Mouse (Mus musculus) CH12.LX (cell line): Measurements from ENCODE around the gene Yjefn3. TPM values are rescaled to one million over a fixed set of nuclear protein-coding genes. Genes with fewer than 3 reads are reported as not detected.
A peak's percentile ranks its signal among the peaks of the same experiment; 100 is the strongest.

ENCODE experiments used
- DNase-seq: peaks from one replicate; pipeline ENCODE4 v3.0.0-alpha.2; 2013; ENCODE audit errors: extremely low read depth
- H3K27ac ChIP-seq: 2 replicates; pipeline ENCODE4 v1.5.1; 2012; ENCODE audit warnings: low read depth, mild to moderate bottlenecking, control low read depth, moderate library complexity; ENCODE audit not compliant: insufficient read depth
- H3K27me3 ChIP-seq: replicated peaks from 2 replicates; pipeline ENCODE3; 2012; ENCODE audit warnings: inconsistent platforms
- H3K36me3 ChIP-seq, 2 experiments: replicated peaks in 1 of 2; 2 replicates each; pipeline versions ENCODE3 to v1.6.1; 2012; ENCODE audit warnings: inconsistent platforms in 1 of 2, low read length in 1 of 2, mild to moderate bottlenecking in 1 of 2, mixed read lengths in 1 of 2, moderate library complexity in 1 of 2; ENCODE audit not compliant: control insufficient read depth in 1 of 2, insufficient read depth in 1 of 2
- H3K4me1 ChIP-seq, 2 experiments: 2 replicates each; pipeline ENCODE4 v1.6.1; 2012; ENCODE audit warnings: inconsistent platforms in 1 of 2, moderate library complexity in 1 of 2; ENCODE audit not compliant: insufficient read depth in 2 of 2, control insufficient read depth in 1 of 2
- H3K4me2 ChIP-seq: 2 replicates; pipeline ENCODE4 v1.6.1; 2012; ENCODE audit warnings: low read depth, mild to moderate bottlenecking, control low read depth; ENCODE audit not compliant: poor library complexity, insufficient read depth, severe bottlenecking
- H3K4me3 ChIP-seq, 3 experiments: fragments of 150-350 bp in 1 of 3; sonication (generic) in 1 of 3; replicated peaks in 1 of 3; 2 replicates each; pipeline versions ENCODE3 to v1.5.1; 2011 to 2012; ENCODE audit warnings: low read depth in 2 of 3, low read length in 2 of 3, mild to moderate bottlenecking in 2 of 3, moderate library complexity in 2 of 3, control low read depth in 1 of 3, improper control_type of control experiment in 1 of 3, inconsistent platforms in 1 of 3, mixed read lengths in 1 of 3; ENCODE audit not compliant: poor library complexity in 1 of 3
- H3K79me2 ChIP-seq: replicated peaks from 2 replicates; pipeline ENCODE4 v1.6.1; 2012; ENCODE audit warnings: mild to moderate bottlenecking, moderate library complexity; ENCODE audit not compliant: control insufficient read depth, poor library complexity, insufficient read depth, severe bottlenecking; ENCODE audit errors: extremely low read depth
- H3K9ac ChIP-seq: 2 replicates; pipeline ENCODE4 v1.6.1; 2012; ENCODE audit warnings: low read depth, mild to moderate bottlenecking, control low read depth, moderate library complexity; ENCODE audit not compliant: insufficient read depth
- H3K9me3 ChIP-seq: replicated peaks from 2 replicates; pipeline ENCODE3; 2012; ENCODE audit warnings: low read length, inconsistent platforms, mixed read lengths
- BHLHE40 ChIP-seq: IDR thresholded peaks from 2 replicates; pipeline ENCODE4 v1.6.1; 2011; ENCODE audit warnings: mild to moderate bottlenecking, low read depth, low read length, improper control_type of control experiment
- CHD1 ChIP-seq: IDR thresholded peaks from 2 replicates; pipeline ENCODE4 v1.6.1; 2012; ENCODE audit warnings: low read depth, low read length, improper control_type of control experiment, inconsistent platforms
- CHD2 ChIP-seq: IDR thresholded peaks from 2 replicates; pipeline ENCODE4 v1.6.1; 2011; ENCODE audit warnings: low read length, improper control_type of control experiment
- CTCF ChIP-seq, 2 experiments: IDR thresholded peaks in 1 of 2; conservative IDR thresholded peaks in 1 of 2; 2 replicates each; pipeline ENCODE4 v1.5.1; 2011 to 2012; ENCODE audit warnings: low read depth in 2 of 2, low read length in 2 of 2, improper control_type of control experiment in 1 of 2, inconsistent platforms in 1 of 2, mild to moderate bottlenecking in 1 of 2, moderate library complexity in 1 of 2
- ELF1 ChIP-seq: IDR thresholded peaks from 2 replicates; pipeline ENCODE4 v1.6.1; 2014; ENCODE audit warnings: low read depth, mild to moderate bottlenecking, inconsistent platforms, low read length, improper control_type of control experiment
- GABPA ChIP-seq: IDR thresholded peaks from 2 replicates; pipeline ENCODE4 v1.6.1; 2012; ENCODE audit warnings: low read depth, low read length, improper control_type of control experiment, inconsistent platforms; ENCODE audit not compliant: insufficient replicate concordance
- HCFC1 ChIP-seq: IDR thresholded peaks from 2 replicates; pipeline ENCODE4 v1.6.1; 2012; ENCODE audit warnings: low read depth, mild to moderate bottlenecking, inconsistent platforms, low read length, improper control_type of control experiment
- MAFK ChIP-seq: IDR thresholded peaks from 2 replicates; pipeline ENCODE4 v1.6.1; 2011; ENCODE audit warnings: low read length, improper control_type of control experiment; ENCODE audit not compliant: insufficient replicate concordance
- MEF2A ChIP-seq: IDR thresholded peaks from 2 replicates; pipeline ENCODE4 v1.6.1; 2014; ENCODE audit warnings: low read depth, mild to moderate bottlenecking, inconsistent platforms, low read length, improper control_type of control experiment, borderline replicate concordance
- MXI1 ChIP-seq: IDR thresholded peaks from 2 replicates; pipeline ENCODE4 v1.6.1; 2011; ENCODE audit warnings: mild to moderate bottlenecking, low read depth, low read length, improper control_type of control experiment
- MYC ChIP-seq: IDR thresholded peaks from 2 replicates; pipeline ENCODE4 v1.6.1; 2011; ENCODE audit warnings: low read depth, mild to moderate bottlenecking, improper control_type of control experiment, low read length
- NELFE ChIP-seq: IDR thresholded peaks from 2 replicates; pipeline ENCODE4 v1.6.1; 2011; ENCODE audit warnings: low read depth, low read length, improper control_type of control experiment
- PAX5 ChIP-seq: IDR thresholded peaks from 2 replicates; pipeline ENCODE4 v1.6.1; 2012; ENCODE audit warnings: low read length, inconsistent platforms, mixed read lengths
- RAD21 ChIP-seq: IDR thresholded peaks from 2 replicates; pipeline ENCODE4 v1.6.1; 2011; ENCODE audit warnings: low read depth, mild to moderate bottlenecking, low read length, improper control_type of control experiment, moderate library complexity
- RCOR1 ChIP-seq: conservative IDR thresholded peaks from 2 replicates; pipeline ENCODE4 v1.6.1; 2012; ENCODE audit warnings: low read depth, mild to moderate bottlenecking, inconsistent platforms, low read length, improper control_type of control experiment
- SMC3 ChIP-seq: IDR thresholded peaks from 2 replicates; pipeline ENCODE4 v1.6.1; 2011; ENCODE audit warnings: low read depth, low read length, improper control_type of control experiment
- UBTF ChIP-seq: IDR thresholded peaks from 2 replicates; pipeline ENCODE4 v1.6.1; 2012; ENCODE audit warnings: low read depth, mild to moderate bottlenecking, inconsistent platforms, low read length, improper control_type of control experiment, moderate library complexity
- USF2 ChIP-seq: conservative IDR thresholded peaks from 2 replicates; pipeline ENCODE4 v1.6.1; 2011; ENCODE audit warnings: low read depth, low read length, improper control_type of control experiment
- ZKSCAN1 ChIP-seq: IDR thresholded peaks from 2 replicates; pipeline ENCODE4 v1.6.1; 2012; ENCODE audit warnings: low read depth, inconsistent platforms, low read length, improper control_type of control experiment, borderline replicate concordance
- ZMIZ1 ChIP-seq: IDR thresholded peaks from 2 replicates; pipeline ENCODE4 v1.6.1; 2012; ENCODE audit warnings: low read depth, mild to moderate bottlenecking, inconsistent platforms, low read length, improper control_type of control experiment
- dilution Hi-C: fragments of 300-500 bp; cut with MboI; formaldehyde crosslinking; loops from 2 replicates; pipeline ENCODE4 v1.14.3; 2020; ENCODE audit warnings: low sequenced_read_pairs; ENCODE audit not compliant: extremely low pct_unique_long_range_greater_than_20kb, extremely low pct_ligation_motif_present
- in situ Hi-C: fragments of 300-500 bp; cut with MboI; formaldehyde crosslinking; loops from 3 replicates; pipeline ENCODE4 v1.14.3; 2019; ENCODE audit warnings: low sequenced_read_pairs, low pct_ligation_motif_present, low pct_unique_long_range_greater_than_20kb, mixed read lengths
- polyA plus RNA-seq: library from polyadenylated mRNA; unstranded; fragments of >175 nt; gene quantifications from 2 replicates; pipeline ENCODE4 v1.2.1, GENCODE M21; 2012; ENCODE audit warnings: low read depth; ENCODE audit not compliant: insufficient read length
- total RNA-seq, 2 experiments: library from RNA; depleted of rRNA; stranded (reverse); fragments of 300-350 nt in 1 of 2; fragments of >200 nt in 1 of 2; gene quantifications; 2 replicates each; pipeline ENCODE4 v1.2.3; 2012 to 2014

The Yjefn3 gene
- total and polyA plus RNA-seq, 3 experiments: 3.3 to 10.5 (median 8.0) TPM

DNA sequence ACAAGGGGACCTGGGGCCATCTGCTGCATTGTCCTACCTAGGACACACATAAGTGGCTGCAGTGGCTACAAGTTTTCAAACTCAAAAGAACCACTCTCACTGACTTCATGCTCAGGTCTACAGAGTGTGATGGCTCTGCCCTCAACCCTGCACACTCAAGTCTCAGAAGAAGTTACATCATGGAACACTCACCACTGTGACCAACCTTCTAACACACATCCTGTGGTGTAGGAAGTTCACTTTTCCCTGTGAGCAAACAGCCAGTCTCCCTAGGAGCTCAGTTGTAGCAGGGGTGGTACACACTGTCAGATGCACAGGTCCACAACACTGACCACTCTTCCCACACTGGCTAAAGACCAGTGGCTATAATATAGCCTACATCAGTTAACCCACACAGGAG, 16.0 kb upstream of the Yjefn3 start:
- in situ Hi-C loops: no loop called here
- Histone ChIP-seq H3K9me3 (no peaks in the 10 kb centered on the region), H3K4me3 (no peak overlapping the region), H3K4me2 (no peak overlapping the region), H3K36me3 (peaks cover 42 to 78% of the 10 kb centered on the region in 2 experiments), H3K27me3 (no peaks in the 10 kb centered on the region), H3K4me1 (peaks cover 28 to 52% of the 10 kb centered on the region in 2 experiments), H3K27ac (peak overlapping the region; percentile 3; the same call in 1 of the 2 replicates), H3K9ac (no peak overlapping the region)
- TF ChIP-seq SMC3 (no peak), CHD1 (peak; percentile 20; the same call in 1 of the 2 replicates)
- TF ChIP-seq, all 38 proteins: peak for 1
- H3K79me2 ChIP-seq: peaks cover 12% of the 10 kb centered on the region
- DNase-seq: no peak
- dilution Hi-C loops: no loop called here

DNA sequence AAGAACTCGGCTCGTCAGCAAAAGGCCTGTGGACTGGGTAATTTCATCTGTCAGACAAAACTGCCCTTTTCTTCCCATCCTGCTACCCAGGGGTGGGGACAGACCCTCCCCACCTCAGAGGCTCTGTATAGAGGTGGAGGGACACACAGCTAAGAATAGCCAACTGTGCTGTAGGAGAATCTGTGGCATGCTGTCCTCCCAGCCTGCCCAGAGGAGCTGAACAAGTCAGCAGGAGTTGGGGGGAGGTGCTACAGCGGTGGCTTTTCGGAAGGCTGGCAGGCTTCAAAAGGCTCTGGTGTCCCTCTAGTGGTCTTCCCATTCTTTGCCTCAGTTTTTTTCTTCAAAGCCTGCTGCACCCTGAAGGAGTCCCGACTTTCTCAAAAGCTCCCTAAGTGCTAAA, 13.2 kb upstream of the Yjefn3 start:
- Histone ChIP-seq H3K4me3 (no peak overlapping the region), H3K4me1 (peaks cover 8 to 28% of the 10 kb centered on the region in 2 experiments), H3K27me3 (no peaks in the 10 kb centered on the region), H3K9me3 (no peaks in the 10 kb centered on the region), H3K36me3 (peaks cover 70 to 81% of the 10 kb centered on the region in 2 experiments), H3K4me2 (no peak overlapping the region), H3K9ac (no peak overlapping the region), H3K27ac (no peak overlapping the region), H3K79me2 (peaks cover 12% of the 10 kb centered on the region)
- TF ChIP-seq RCOR1 (no peak), UBTF (no peak), RAD21 (peak; percentile 1), CHD2 (no peak), GABPA (no peak), ZKSCAN1 (no peak), CTCF (conservative IDR thresholded peaks at IDR 0.05 in 1 of 2, IDR thresholded peaks at IDR 0.05 in 1 of 2; ENCODE audit: low read depth in 2 of 2, low read length in 2 of 2) (peak in 1 of 2 experiments; percentile 13; a peak in 1 of 4 replicates), PAX5 (no peak)
- in situ Hi-C loops (no loop called here), dilution Hi-C loops (no loop called here)
- no peak for DNase-seq

- Histone ChIP-seq H3K4me1 (peaks cover 5 to 16% of the 10 kb centered on the region in 2 experiments), H3K9me3 (no peaks in the 10 kb centered on the region), H3K27me3 (no peaks in the 10 kb centered on the region), H3K4me2 (no peak overlapping the region), H3K36me3 (peaks cover 82 to 94% of the 10 kb centered on the region in 2 experiments), H3K27ac (no peak overlapping the region), H3K9ac (no peak overlapping the region), H3K4me3 (no peak overlapping the region), H3K79me2 (peaks cover 6% of the 10 kb centered on the region)
- in situ Hi-C loops: no loop called here
- dilution Hi-C loops: no loop called here
- DNase-seq: no peak
- no peak for TF ChIP-seq RCOR1
- TF ChIP-seq USF2: no peak
- TF ChIP-seq MYC: no peak
- no peak for TF ChIP-seq HCFC1
- no peak for TF ChIP-seq CHD2
- TF ChIP-seq MAFK: no peak
- TF ChIP-seq ZKSCAN1: no peak
- TF ChIP-seq ZMIZ1: no peak
- TF ChIP-seq ELF1: no peak
- no peak for TF ChIP-seq RAD21
- TF ChIP-seq MEF2A: no peak
- TF ChIP-seq BHLHE40: no peak
- no peak for TF ChIP-seq MXI1
- no peak for TF ChIP-seq CTCF (conservative IDR thresholded peaks at IDR 0.05 in 1 of 2, IDR thresholded peaks at IDR 0.05 in 1 of 2; ENCODE audit: low read depth in 2 of 2, low read length in 2 of 2)
- no peak for TF ChIP-seq NELFE
These were observed 12.0 kb upstream of the Yjefn3 start for GRCm38 (mm10) chr8:69914526-69914925.
